Mouse (Mus musculus): Measurements from ENCODE around the gene Lhx2.
A peak's percentile ranks its signal among the peaks of the same experiment; 100 is the strongest.

Lhx2 gene

DNA sequence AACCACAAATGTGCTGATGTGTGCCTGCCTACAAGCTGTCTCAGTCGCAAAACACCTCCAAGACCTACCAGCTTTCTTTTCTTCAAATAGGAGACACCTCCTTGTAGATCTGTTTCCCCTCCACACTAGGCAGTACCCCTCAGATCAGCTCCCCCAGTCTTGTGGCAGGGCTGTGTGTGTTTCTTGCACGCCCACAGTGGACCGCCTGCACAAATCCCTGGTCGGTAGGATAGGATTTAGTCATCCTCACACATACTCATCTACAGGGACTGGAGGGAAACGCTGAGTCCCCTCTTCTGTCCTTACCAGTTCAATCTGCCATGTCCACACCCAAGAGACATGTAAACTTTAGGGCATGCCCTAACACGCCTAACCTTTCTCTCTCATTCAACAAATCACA, 71.1 kb downstream of the Lhx2 start:
- DNase-seq = no peak

GRCm38 (mm10) chr2:38412599-38413177, 73.6 kb downstream of the Lhx2 start:
- peak; percentile 40 for DNase-seq

GRCm38 (mm10) chr2:38417970-38418369, 78.9 kb downstream of the Lhx2 start:
- DNase-seq = peak; percentile 72

All from embryo, embryonic 11 days (tissue).